Mouse (Mus musculus) MN1 (cell line): Measurements from ENCODE around the gene Tmem198.

ENCODE experiments used
- DNase-seq: peaks from one replicate; pipeline ENCODE4 v3.0.0-alpha.2; 2016; ENCODE audit warnings: low spot score

Gene Tmem198

GRCm38 (mm10) chr1:75490785-75491551 is 11.6 kb downstream of the Tmem198 start:
- DNase-seq: no peak

DNA sequence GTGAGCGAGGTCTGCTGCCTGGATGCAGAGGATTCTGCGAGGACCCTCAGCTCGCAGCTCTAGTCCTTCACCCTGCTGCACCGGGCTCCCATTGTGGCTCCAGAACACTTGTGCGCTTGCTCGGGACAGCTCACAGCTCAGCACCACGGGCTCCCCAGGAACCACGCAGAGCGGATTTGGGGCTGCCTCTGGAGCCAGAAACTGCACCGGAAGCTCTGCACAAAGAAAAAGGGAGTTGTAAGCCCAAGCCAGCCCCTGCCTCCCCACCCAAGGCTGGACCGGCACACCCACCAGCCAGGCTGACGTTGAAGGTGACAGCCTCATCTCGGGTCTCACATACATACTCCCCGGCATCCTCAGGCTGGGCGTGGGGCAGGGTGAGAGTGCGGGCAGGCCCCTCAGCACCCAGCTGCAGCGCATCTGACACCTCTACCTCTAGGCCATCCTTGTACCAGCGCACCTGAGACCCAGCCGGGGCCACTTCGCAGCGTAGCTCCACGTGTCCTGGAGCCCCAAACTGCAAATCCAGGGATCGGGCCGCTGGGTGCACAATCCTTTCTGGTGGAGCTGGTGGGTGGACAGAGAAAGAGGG is 13.3 kb downstream of the Tmem198 start:
- no peak for DNase-seq

- peak; percentile 59 for DNase-seq
Measured at GRCm38 (mm10) chr1:75494878-75495548, 15.7 kb downstream of the Tmem198 start.

DNA sequence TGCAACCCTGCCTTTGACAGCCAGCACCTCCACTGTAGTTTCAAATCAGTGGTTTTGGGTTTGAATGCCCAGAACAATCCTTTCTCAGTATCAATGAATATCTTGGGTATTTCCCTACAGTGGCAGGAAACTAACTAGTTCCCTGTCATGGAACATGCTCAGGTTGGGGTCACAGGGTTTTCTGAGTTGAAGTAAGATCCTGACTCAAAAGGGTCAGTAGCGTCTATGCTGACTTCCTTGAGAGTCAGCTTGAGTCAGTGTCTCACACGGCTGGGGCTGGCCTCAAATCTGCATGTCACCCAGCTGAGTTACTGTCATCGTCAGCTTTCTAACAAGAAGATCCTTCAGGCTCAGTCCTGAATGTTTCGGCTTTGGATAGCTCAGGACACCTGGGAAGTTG is 19.6 kb downstream of the Tmem198 start:
- DNase-seq: no peak

DNA sequence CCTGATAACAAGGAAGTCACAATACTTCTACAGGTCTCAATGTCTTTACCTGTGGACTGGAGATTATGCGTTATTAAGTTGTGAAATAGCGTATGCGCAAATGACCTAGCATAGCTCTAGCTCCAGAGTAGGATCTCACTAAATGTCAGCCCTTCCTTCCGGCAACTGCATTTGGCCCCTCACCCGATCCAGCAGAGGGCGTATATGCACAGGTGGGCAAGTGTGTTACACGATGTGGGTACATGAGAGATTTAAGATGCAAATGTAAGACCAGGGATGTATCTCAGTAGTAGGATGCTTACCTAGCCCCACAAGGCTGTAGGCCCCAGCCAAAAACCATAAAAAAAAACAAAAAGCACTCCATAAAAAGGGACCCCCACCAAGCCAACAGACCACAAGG is 20.1 kb downstream of the Tmem198 start:
- no peak for DNase-seq

GRCm38 (mm10) chr1:75501905-75502304 is 22.6 kb downstream of the Tmem198 start:
- DNase-seq: no peak

GRCm38 (mm10) chr1:75502945-75503650 is 23.8 kb downstream of the Tmem198 start:
- no peak for DNase-seq

DNA sequence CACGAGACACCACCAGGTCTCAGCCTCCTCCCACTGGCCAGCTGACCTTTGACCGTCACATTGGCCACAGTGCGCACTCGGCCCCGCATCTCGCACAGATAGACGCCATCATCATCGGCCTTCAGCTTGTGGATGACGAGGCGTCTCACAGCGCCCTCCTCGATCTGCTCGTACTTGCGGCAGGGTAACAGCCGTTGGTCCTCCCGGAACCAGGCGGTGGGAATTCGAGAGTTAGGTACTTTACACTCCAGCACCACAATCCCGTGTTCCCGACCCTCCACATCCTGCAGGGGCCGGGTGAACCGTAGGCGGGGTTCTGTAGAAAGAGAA is 24.3 kb downstream of the Tmem198 start:
- DNase-seq: no peak

DNA sequence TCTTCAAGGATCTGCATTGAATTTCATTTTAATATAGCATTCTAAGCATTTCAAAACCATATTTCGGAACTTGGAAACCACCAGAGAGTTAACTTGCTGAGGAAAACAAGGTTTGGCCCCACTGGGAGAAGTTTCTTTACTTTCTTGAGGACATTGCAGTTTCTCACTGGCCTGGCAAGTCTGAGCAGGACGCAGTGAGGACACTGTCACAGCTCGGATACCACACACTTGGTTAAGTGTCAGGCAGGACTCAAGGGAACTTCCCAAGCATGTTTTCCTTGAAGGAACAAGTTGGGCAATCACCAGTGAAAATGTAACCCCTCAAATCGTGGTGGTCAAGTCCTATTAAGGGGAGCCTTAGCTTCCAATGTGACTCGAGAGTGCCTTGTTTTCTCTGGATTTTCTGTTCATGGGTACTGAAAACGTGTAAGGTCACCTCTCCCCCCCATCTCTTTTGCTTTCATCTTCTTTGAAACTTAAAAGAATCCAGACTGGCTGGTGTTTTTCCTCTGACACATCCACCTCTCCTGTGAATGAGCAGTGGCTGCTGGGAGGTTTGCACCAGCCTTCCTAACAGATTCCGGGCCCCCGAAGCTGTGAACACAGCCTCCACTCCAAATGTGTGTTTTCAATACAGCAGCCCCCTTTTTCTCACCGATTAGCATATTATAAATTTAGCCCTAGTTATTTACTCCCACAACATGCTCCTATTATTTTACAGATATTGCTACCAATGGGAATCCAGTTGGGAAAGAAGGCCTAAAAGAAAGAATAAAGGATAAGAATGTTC is 25.1 kb downstream of the Tmem198 start:
- no peak for DNase-seq

- peak; percentile 75 for DNase-seq
Measured at GRCm38 (mm10) chr1:75505159-75505955, 26.0 kb downstream of the Tmem198 start.

DNA sequence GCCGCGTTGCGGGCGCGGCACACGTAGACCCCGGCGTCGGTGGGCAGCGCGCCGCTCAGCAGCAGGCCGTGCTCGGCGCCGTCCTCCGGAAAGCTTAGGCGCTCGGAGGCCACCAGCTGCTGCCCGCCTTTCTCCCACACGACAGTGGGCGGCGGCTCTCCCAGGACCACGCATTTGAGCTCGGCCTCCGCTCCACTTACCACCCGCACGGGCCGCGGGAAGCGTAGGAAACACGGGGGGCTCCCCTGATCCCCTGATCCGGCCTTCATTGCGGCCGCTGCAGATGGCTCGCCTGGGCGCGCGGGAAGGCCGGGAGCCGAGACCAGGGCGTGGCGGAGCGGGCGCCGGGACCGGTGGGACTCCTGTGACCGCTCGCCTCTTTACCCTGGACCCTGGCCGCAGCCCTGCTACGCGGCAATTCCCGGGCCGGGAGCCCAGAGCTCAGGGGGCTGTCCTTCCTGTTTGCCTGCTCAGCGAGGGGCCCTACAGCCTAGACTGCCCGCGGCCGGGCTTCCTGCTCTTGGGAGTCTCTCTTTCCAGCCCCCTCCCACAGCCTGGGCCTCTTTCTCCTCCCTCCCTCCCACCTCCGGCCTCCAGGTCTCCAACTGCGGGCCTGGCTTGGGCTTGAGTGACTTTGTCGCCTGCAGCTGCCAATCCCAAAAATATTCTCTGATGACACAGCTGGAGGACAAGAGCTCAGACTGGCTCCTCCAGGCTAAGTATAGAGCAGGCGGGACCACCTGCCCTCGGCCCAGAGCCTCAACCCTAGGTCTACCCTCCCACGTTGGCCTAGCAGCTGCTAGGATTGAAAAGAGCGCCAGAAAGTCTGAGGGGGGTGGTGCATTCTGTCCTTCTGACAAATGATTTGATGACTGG is 26.9 kb downstream of the Tmem198 start, which contains the start of gene Obsl1:
TSS of gene Obsl1 (minus strand) at position 497 of the 876 bp plus-strand sequence.
- peak; percentile 76 for DNase-seq

DNA sequence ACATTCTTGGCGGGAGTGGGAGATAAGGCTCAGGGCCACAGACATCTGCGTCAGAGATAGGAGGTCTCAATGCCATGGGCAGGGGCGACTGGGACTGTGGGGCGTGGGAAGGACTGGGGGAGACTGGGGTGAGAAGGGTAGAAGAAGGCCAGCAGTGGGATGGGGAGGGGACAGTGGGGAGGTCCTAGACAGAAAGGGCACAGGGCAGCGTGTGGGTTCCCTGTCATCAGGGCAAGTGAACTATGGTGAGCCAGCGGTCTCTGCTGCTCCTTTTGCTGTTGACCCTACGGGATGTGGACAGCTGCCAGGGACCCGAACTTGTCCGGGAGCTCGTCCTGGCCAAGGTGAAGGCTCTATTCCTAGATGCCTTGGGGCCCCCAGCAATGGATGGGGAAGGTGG is 27.7 kb downstream of the Tmem198 start, which contains the start of gene Inha:
TSS of gene Inha (plus strand) at position 72 of the 400 bp plus-strand sequence.
- no peak for DNase-seq

- no peak for DNase-seq
Measured at GRCm38 (mm10) chr1:75509586-75509985, 30.3 kb downstream of the Tmem198 start.

DNA sequence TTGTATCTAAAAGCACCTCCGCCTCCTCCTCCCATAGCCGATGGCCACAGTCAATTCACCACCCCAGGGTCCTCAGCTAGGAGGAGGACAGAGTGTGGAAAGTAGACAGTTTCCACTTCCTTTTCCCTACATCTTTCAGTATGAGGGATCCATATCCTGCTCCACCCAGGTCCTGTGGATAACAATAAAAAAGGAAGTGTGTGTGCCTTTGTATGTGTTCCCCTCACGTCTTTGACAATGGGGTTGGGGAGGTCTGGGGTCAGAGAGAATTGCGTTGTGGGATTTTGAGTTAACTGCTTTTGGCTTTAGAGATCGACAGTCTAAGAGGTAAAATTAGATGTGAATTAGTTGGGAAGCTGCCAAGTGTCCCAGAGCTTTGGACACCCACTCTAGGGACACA is 30.8 kb downstream of the Tmem198 start:
- DNase-seq: no peak

GRCm38 (mm10) chr1:75511437-75512210 is 32.3 kb downstream of the Tmem198 start:
- DNase-seq: no peak

DNA sequence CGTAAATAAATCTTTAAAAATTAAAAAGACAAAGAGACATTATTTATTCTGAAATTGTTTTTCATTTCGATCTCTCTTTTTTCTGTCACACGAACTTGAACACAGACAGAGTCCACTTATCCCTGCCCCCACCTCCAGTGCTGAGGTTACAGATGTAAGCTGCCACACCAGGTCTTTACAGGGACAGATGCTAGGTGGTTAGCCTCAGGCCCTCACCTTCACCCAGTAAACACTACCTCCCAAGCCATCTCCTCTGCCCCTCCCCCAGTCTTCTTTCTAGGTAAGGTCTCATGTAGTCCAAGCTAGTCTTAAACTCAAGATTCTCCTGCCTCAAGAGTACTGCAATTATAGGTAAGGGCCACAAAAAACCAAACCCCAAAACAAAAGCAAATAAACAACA is 33.2 kb downstream of the Tmem198 start:
- DNase-seq: no peak

DNA sequence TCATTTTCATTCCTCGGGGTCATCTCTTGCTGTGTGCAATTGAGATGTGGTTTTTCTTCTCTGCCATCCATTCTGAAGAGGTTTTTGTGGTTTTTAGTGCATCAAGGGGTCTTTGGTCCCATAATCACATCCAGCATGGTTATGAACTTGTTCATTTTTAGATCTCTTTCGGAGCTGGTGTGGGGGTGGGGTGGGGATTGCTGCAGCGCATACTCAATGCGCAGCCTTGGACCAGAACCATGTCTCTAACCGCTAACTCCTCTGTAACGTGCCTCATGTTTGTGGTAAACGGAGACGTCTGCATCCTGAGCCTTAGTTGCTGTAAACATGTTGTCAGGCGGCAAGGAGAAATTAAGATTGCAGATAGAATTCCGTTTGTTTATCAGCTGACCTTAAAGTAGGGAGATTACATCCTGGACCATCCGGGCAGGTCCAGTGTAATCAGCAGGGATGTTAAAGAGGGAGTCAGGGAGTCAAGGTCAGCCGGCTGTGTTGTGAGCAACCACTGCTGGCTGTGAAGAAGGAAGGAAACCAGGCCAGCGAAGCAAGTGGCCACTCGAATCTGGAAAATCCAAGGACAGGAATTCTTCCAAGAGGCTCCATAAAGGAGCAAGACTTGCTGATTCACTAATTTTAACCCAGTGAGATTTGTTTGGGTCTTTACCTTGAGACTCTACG is 37.5 kb downstream of the Tmem198 start:
- DNase-seq: no peak

DNA sequence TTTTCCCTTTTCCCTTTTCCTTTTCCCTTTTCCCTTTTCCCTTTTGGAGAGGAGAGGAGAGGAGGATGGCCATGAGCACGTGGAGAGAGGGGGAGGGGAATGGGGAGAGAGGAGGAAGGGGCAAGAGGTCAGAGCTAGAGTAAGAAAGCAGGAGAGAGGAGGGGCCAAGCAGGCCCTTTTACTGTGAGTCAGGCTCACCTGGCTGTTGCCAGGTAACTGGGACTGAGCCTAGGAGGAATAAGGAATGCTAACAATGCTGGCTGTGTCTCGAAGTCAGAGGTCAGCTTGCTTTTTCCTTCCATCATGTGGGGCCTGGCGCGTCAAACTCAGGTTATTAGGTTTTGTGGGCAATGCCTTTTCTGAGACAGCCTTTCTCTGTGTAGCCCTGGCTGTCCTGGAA is 38.7 kb downstream of the Tmem198 start:
- no peak for DNase-seq

DNA sequence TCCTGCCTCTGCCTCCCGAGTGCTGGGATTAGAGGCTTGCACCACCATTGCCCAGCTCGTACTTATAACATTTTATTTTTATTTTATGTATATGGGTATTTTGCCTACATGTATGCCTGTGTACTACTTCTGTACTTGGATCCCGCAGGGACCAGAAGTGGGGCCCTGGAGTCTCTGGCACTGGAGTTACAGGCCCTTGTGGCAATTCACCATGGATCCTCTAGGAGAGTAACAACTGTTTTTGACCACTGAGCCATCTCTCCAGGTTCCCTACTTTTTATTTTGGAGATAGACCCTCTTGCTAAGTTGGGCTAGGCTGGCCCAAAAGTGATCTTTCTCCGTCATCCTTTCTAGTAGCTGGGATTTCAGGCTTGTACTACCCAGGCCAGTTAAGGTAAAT is 39.1 kb downstream of the Tmem198 start:
- DNase-seq: no peak
